Mouse (Mus musculus): ENCODE data around the gene Ess2.

DNA sequence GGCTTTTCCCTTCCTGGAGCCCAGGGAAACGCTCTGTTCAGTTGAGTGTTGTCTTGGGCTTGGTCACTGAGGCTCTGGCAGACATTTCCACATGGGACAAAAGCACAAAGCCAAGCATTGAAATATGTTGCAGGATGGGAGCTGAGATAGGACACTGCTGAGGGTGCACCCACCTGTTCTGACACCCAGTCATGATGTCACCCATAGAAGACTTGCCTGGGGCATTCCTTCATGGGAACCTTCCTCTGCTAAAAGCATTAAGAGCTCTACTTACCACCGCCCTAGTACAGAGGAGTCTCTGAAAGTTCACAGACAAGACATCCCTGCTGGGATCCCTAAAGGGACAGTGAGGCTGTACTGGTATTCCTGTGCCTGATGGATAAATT lies 20.8 kb downstream of the Ess2 start:
- no peak for TF ChIP-seq MAX (IDR thresholded peaks at IDR 0.05; ENCODE audit: low read length)
- no peak for TF ChIP-seq CTCF (conservative IDR thresholded peaks at IDR 0.05 in 1 of 2, IDR thresholded peaks at IDR 0.05 in 1 of 2; ENCODE audit: low read depth in 2 of 2, low read length in 2 of 2)
- no peak for TF ChIP-seq POLR2A (IDR thresholded peaks at IDR 0.05; ENCODE audit: low read depth, low read length)
- no peak for TF ChIP-seq GABPA (IDR thresholded peaks at IDR 0.05; ENCODE audit: insufficient replicate concordance, low read depth, low read length)
- no peak for TF ChIP-seq NRF1 (IDR thresholded peaks at IDR 0.05; ENCODE audit: low read depth, low read length)
- TF ChIP-seq KAT2A (IDR thresholded peaks at IDR 0.05; ENCODE audit: insufficient replicate concordance, low read length) = no peak
- TF ChIP-seq JUND (conservative IDR thresholded peaks at IDR 0.05; ENCODE audit: low read depth, low read length) = no peak
- no peak for TF ChIP-seq MEF2A (IDR thresholded peaks at IDR 0.05; ENCODE audit: borderline replicate concordance, low read depth, low read length)
- no peak for TF ChIP-seq USF1 (IDR thresholded peaks at IDR 0.05; ENCODE audit: low read depth, low read length)
- TF ChIP-seq EP300 (IDR thresholded peaks at IDR 0.05; ENCODE audit: low read length) = no peak
- TF ChIP-seq CHD1 (IDR thresholded peaks at IDR 0.05; ENCODE audit: low read depth, low read length) = no peak
- no peak for TF ChIP-seq MYC (IDR thresholded peaks at IDR 0.05; ENCODE audit: low read depth, low read length)
- no peak for TF ChIP-seq ZKSCAN1 (IDR thresholded peaks at IDR 0.05; ENCODE audit: borderline replicate concordance, low read depth, low read length)
- TF ChIP-seq ZC3H11A (IDR thresholded peaks at IDR 0.05; ENCODE audit: low read depth, low read length) = no peak

Measured in CH12.LX (cell line).